Comparison of ENCODE assay signal across 8 mouse cellular contexts in the genomic region with DNA sequence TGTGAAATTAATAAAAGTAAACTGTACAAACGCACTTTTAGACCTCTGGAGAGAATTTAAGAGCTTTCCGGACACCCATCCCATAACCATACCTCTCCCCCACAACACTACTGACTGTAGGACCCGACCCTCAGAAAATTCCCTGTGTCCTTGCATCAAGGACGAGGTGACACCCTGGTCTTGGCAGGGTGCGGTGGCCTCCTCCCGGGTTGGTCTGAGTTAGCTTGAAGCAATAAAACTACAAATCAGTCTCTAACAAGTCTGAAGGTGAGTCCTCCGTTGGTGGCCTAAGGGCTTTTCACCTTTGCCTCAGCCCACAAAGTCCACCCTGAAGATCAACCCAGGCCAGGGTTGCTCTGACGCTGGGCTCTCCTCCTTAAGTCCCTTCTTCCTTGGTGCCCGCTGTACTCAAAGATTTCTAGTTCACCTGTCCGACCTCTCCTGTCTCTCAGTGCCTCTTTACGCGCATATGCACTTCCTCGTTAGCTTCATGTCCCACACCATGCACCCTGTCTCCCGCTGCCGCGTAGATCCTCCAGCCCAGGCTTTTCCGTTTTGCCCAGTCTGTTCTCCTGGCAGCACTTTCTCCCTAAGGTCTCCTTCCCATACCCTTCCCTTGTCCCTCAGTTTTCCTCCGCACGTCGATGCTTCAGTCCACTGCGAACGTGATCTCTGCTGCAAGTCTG. TPM values are rescaled to one million over a fixed set of nuclear protein-coding genes. Genes with fewer than 3 reads are reported as not detected.
DNase-seq lines count a peak whose midpoint lies in the region; ATAC-seq and TF ChIP-seq lines count a peak whose summit lies in the region.

No protein-coding gene starts in this region.

- peak overlapping the region; percentile 73 for H3K9ac ChIP-seq in ES-E14 (ENCODE audit: insufficient read depth, low read depth, low read length, poor library complexity, severe bottlenecking)
- peak overlapping the region; percentile 72 for H3K9ac ChIP-seq in heart, embryonic 15.5 days

- H3K4me2 ChIP-seq in heart, embryonic 15.5 days = peak overlapping the region; percentile 92
- peak overlapping the region; percentile 92 for H3K4me2 ChIP-seq in myocyte (ENCODE audit: low read depth)

- ATAC-seq in heart, embryonic 15.5 days (replicated peaks; ENCODE audit: insufficient number of reproducible peaks, insufficient read depth, low FRiP score, low read depth) = no peak

- no peak overlapping the region for H3K27ac ChIP-seq in cerebellum, adult 2 months (ENCODE audit: insufficient read depth, low read length)
- no peak overlapping the region; the same call in 1 of the 2 replicates for H3K27ac ChIP-seq in ES-E14 (ENCODE audit: insufficient read depth, low read depth, low read length, poor library complexity, severe bottlenecking)
- H3K27ac ChIP-seq in heart, embryonic 15.5 days = peak overlapping the region; percentile 84
- H3K27ac ChIP-seq in limb, embryonic 10.5 days = peak overlapping the region; percentile 92

- no peaks in the 10 kb centered on the region for H3K36me3 ChIP-seq in ES-E14 (ENCODE audit: control insufficient read depth, insufficient read depth, low read length, poor library complexity, severe bottlenecking)
- H3K36me3 ChIP-seq in heart, embryonic 15.5 days = no peaks in the 10 kb centered on the region
- no peaks in the 10 kb centered on the region for H3K36me3 ChIP-seq in limb, embryonic 10.5 days
- H3K36me3 ChIP-seq in myocyte (ENCODE audit: control insufficient read depth, insufficient read depth) = no peaks in the 10 kb centered on the region

- H3K4me1 ChIP-seq in cerebellum, adult 2 months (ENCODE audit: control insufficient read depth, insufficient read depth, low read length) = peaks cover 3% of the 10 kb centered on the region
- peaks cover 2 to 10% of the 10 kb centered on the region in 2 experiments; a peak in 3 of 4 replicates for H3K4me1 ChIP-seq in ES-E14 (ENCODE audit: control insufficient read depth in 2 of 2, insufficient read depth in 2 of 2, low read length in 2 of 2, poor library complexity in 1 of 2)
- H3K4me1 ChIP-seq in heart, embryonic 15.5 days (replicated peaks) = peaks cover 23% of the 10 kb centered on the region
- peaks cover 31% of the 10 kb centered on the region for H3K4me1 ChIP-seq in limb, embryonic 10.5 days

- intact Hi-C loops in gastrocnemius, postnatal 36 days (cut with DNase I) = no loop called here

- WGBS in cerebellum, adult 2 months = 18% methylated on average over 22 of the region's 22 CpGs
- 12% methylated on average over 22 of the region's 22 CpGs for WGBS in heart, embryonic 15.5 days
- 12% methylated on average over 22 of the region's 22 CpGs for WGBS in limb, embryonic 10.5 days

- peak overlapping the region; percentile 93 for H3ac ChIP-seq in myocyte (ENCODE audit: control insufficient read depth, insufficient read length)

- H3K4me3 ChIP-seq in cerebellum, adult 2 months (replicated peaks; ENCODE audit: insufficient read depth, low read depth, low read length) = peak overlapping the region; percentile 94
- H3K4me3 ChIP-seq in ES-E14 (ENCODE audit: insufficient read depth in 1 of 2, low read depth in 1 of 2, low read length in 2 of 2, poor library complexity in 1 of 2, severe bottlenecking in 1 of 2) = peak overlapping the region; percentile 76 to 94
- H3K4me3 ChIP-seq in heart, embryonic 15.5 days = peak overlapping the region; percentile 89
- H3K4me3 ChIP-seq in limb, embryonic 10.5 days = peak overlapping the region; percentile 95
- peak overlapping the region; percentile 71 for H3K4me3 ChIP-seq in myocyte

- peaks cover 4% of the 10 kb centered on the region for H3K79me2 ChIP-seq in myocyte (ENCODE audit: control insufficient read depth, insufficient read depth)

- no peak for TF ChIP-seq CTCF in cerebellum, adult 2 months (IDR thresholded peaks at IDR 0.05; ENCODE audit: borderline replicate concordance, insufficient read depth, low read depth, low read length)

- no peaks in the 10 kb centered on the region for H3K9me3 ChIP-seq in ES-E14 (ENCODE audit: control insufficient read depth, insufficient read depth, low read depth, low read length)
- H3K9me3 ChIP-seq in heart, embryonic 15.5 days (replicated peaks) = no peaks in the 10 kb centered on the region
- H3K9me3 ChIP-seq in limb, embryonic 10.5 days (replicated peaks) = no peaks in the 10 kb centered on the region

- no peak for DNase-seq in cerebellum, adult 2 months
- DNase-seq in cerebellum, postnatal 4 days (ENCODE audit: low spot score in 2 of 2) = no peak
- DNase-seq in ES-E14 (ENCODE audit: low read depth, low spot score) = no peak
- DNase-seq in limb, embryonic 10.5 days (ENCODE audit: low spot score) = peak; percentile 49
- DNase-seq in cerebellum, adult 9-11 months = no peak
- DNase-seq in gastrocnemius, postnatal 36 days = no peak

- no peak for TF ChIP-seq POLR2A in cerebellum, adult 2 months (IDR thresholded peaks at IDR 0.05; ENCODE audit: borderline replicate concordance, insufficient read depth, low read length)
- TF ChIP-seq POLR2A in myocyte (IDR thresholded peaks at IDR 0.05; ENCODE audit: insufficient read length, low read depth) = no peak

- no peaks in the 10 kb centered on the region for H3K27me3 ChIP-seq in cerebellum, adult 2 months (ENCODE audit: control insufficient read depth, insufficient read depth, low read length)
- no peaks in the 10 kb centered on the region for H3K27me3 ChIP-seq in heart, embryonic 15.5 days
- H3K27me3 ChIP-seq in limb, embryonic 10.5 days (ENCODE audit: low read depth, poor library complexity, severe bottlenecking) = no peaks in the 10 kb centered on the region
- H3K27me3 ChIP-seq in myocyte (ENCODE audit: control insufficient read depth, insufficient read depth, insufficient read length) = no peaks in the 10 kb centered on the region

- in situ Hi-C loops in ES-E14 (cut with MboI; ENCODE audit: low sequenced_read_pairs in 2 of 2, unreplicated experiment in 2 of 2) = no loop called here

TF ChIP-seq in ES-E14, 5 proteins besides CTCF, POLR2A, EP300 and RAD21:
- no peak for TF ChIP-seq HCFC1 (IDR thresholded peaks at IDR 0.05; ENCODE audit: borderline replicate concordance, insufficient read depth, low read length)
- no peak for TF ChIP-seq CHD2 (IDR thresholded peaks at IDR 0.05; ENCODE audit: low read depth, low read length)

TF ChIP-seq in myocyte, 11 proteins besides CTCF, POLR2A, EP300 and RAD21:
- TF ChIP-seq MYOG (IDR thresholded peaks at IDR 0.05; ENCODE audit: control insufficient read depth in 1 of 3, insufficient read depth in 1 of 3, insufficient read length in 2 of 3, low read depth in 2 of 3) (no peak), POLR2AphosphoS2 (IDR thresholded peaks at IDR 0.05; ENCODE audit: insufficient read length, low read depth) (no peak), REST (IDR thresholded peaks at IDR 0.05; ENCODE audit: insufficient read depth, insufficient read length) (no peak), USF1 (IDR thresholded peaks at IDR 0.05; ENCODE audit: low read depth) (no peak), SRF (IDR thresholded peaks at IDR 0.05; ENCODE audit: control insufficient read depth, insufficient read length, low read depth) (no peak), E2F4 (IDR thresholded peaks at IDR 0.05; ENCODE audit: insufficient read depth) (no peak)

RNA-seq across cellular contexts. Expression of a gene that starts 1.0 kb away (rescaled TPM):
- polyA plus RNA-seq in cerebellum, adult 2 months (2012; rRNA removed) = 39.7 and 42.6 TPM in 2 replicates
- total RNA-seq in ES-E14 (2012; rRNA removed) = 25.7 and 29.2 TPM in 2 replicates
- 8.9 and 10.0 TPM in 2 replicates for polyA plus RNA-seq in heart, embryonic 15.5 days (2015; fragmentation: Nextera tagmentation; extraction: Ambion mirVana)
- polyA plus RNA-seq in limb, embryonic 10.5 days (2016; fragmentation: Nextera tagmentation; extraction: Ambion mirVana) = 11.2 and 12.4 TPM in 2 replicates
- 25.7 TPM for polyA plus RNA-seq in myocyte (2012; fragmentation: generic; extraction: Trizol)
- total RNA-seq in gastrocnemius, postnatal 36 days (2021) = 10 to 100 TPM; 36.8 to 37.0 TPM

RNA-seq across cellular contexts. Expression of a gene that starts 32.2 kb away (rescaled TPM):
- polyA plus RNA-seq in cerebellum, adult 2 months (2012; rRNA removed) = not detected in 2 replicates
- total RNA-seq in ES-E14 (2012; rRNA removed) = 1.5 and 6.5 TPM in 2 replicates
- 11.4 and 13.9 TPM in 2 replicates for polyA plus RNA-seq in heart, embryonic 15.5 days (2015; fragmentation: Nextera tagmentation; extraction: Ambion mirVana)
- polyA plus RNA-seq in limb, embryonic 10.5 days (2016; fragmentation: Nextera tagmentation; extraction: Ambion mirVana) = 3.3 and 8.5 TPM in 2 replicates
- not detected for polyA plus RNA-seq in myocyte (2012; fragmentation: generic; extraction: Trizol)
- total RNA-seq in gastrocnemius, postnatal 36 days (2021) = not detected

Comparison
In these comparisons a context has a peak if more than half of its experiments do, and no peak if none do; other contexts are left out.
1. H3K27ac ChIP-seq: peak in heart, embryonic 15.5 days (single experiment) and limb, embryonic 10.5 days (single experiment); none in cerebellum, adult 2 months (single experiment) and ES-E14 (single experiment).
2. Peak in every context shown above with its lines, with median percentiles within 50 percentile points of each other: H3K4me3 ChIP-seq.